Mouse (Mus musculus) forebrain, embryonic 10.5 days (tissue): ENCODE data around the gene Cap1. TPM values are rescaled to one million over a fixed set of nuclear protein-coding genes. Genes with fewer than 3 reads are reported as not detected.
"Not testable (repeated sequence)": the region's sequence is repeated elsewhere in the genome, so short reads cannot be mapped to it uniquely, and the experiment has no call there.

ENCODE experiments used
- DNase-seq: peaks from one replicate; pipeline ENCODE4 v3.0.0-alpha.2; 2017; ENCODE audit warnings: low spot score; ENCODE audit errors: extremely low spot score
- H3K27ac ChIP-seq: fragments of 300-500 bp; sonication (generic); 2 replicates; pipeline ENCODE4 v1.5.1; 2016; ENCODE audit warnings: mild to moderate bottlenecking
- H3K27me3 ChIP-seq: fragments of 300-500 bp; sonication (generic); 2 replicates; pipeline ENCODE4 v1.6.1; 2016; ENCODE audit warnings: mild to moderate bottlenecking; ENCODE audit not compliant: poor library complexity, severe bottlenecking
- H3K36me3 ChIP-seq: fragments of 300-500 bp; sonication (generic); replicated peaks from 2 replicates; pipeline ENCODE4 v1.6.1; 2016; ENCODE audit warnings: mild to moderate bottlenecking, moderate library complexity
- H3K4me1 ChIP-seq: fragments of 300-500 bp; sonication (generic); 2 replicates; pipeline ENCODE4 v1.6.1; 2016
- H3K4me3 ChIP-seq: fragments of 300-500 bp; sonication (generic); 2 replicates; pipeline ENCODE4 v1.5.1; 2016; ENCODE audit warnings: mild to moderate bottlenecking, moderate library complexity
- H3K9me3 ChIP-seq: fragments of 300-500 bp; sonication (generic); 2 replicates; pipeline ENCODE4 v1.6.1; 2016; ENCODE audit warnings: mild to moderate bottlenecking, moderate library complexity
- WGBS: fragments of 180-500 bp; shearing (Covaris S2); methylation state at CpG from one replicate; pipeline ENCODE4 v1.1.7; 2016; 5-methylcytosine and 5-hydroxymethylcytosine counted together
- polyA plus RNA-seq: library from polyadenylated mRNA; unstranded; fragments of >200 nt; fragmentation: Nextera tagmentation; extraction: Ambion mirVana; gene quantifications from 2 replicates; pipeline ENCODE4 v1.2.1, GENCODE M21; 2016

The Cap1 gene
- polyA plus RNA-seq, 1 experiment from 2014 or later: 60.7 TPM

GRCm38 (mm10) chr4:122820941-122821340 is 64.9 kb downstream of the Cap1 start:
- H3K27ac ChIP-seq, H3K27me3 ChIP-seq: not testable (repeated sequence)
- WGBS: 29% methylated on average over 10 of the region's 10 CpGs

GRCm38 (mm10) chr4:122816202-122816601 is 69.7 kb downstream of the Cap1 start:
- Histone ChIP-seq H3K27ac (no peak overlapping the region), H3K4me1 (no peaks in the 10 kb centered on the region), H3K27me3 (no peaks in the 10 kb centered on the region), H3K9me3 (no peaks in the 10 kb centered on the region), H3K4me3 (no peak overlapping the region), H3K36me3 (no peaks in the 10 kb centered on the region)
- 80% methylated on average over 1 of the region's 1 CpGs for WGBS
- no peak for DNase-seq

More at GRCm38 (mm10) chr4:122820941-122821340, 64.9 kb downstream of the Cap1 start:
- H3K4me3 ChIP-seq, H3K9me3 ChIP-seq, H3K36me3 ChIP-seq, H3K4me1 ChIP-seq, DNase-seq: not testable (repeated sequence)

- H3K4me1 ChIP-seq: no peaks in the 10 kb centered on the region
- no peak overlapping the region for H3K4me3 ChIP-seq
- no peaks in the 10 kb centered on the region for H3K27me3 ChIP-seq
- no peaks in the 10 kb centered on the region for H3K36me3 ChIP-seq
- no peak overlapping the region for H3K27ac ChIP-seq
- 78% methylated on average over 2 of the region's 2 CpGs for WGBS
- no peaks in the 10 kb centered on the region for H3K9me3 ChIP-seq
- no peak for DNase-seq
Observed at GRCm38 (mm10) chr4:122811824-122812223, 74.0 kb downstream of the Cap1 start.

- WGBS: 61% methylated on average over 1 of the region's 1 CpGs
- Histone ChIP-seq H3K27me3 (no peaks in the 10 kb centered on the region), H3K4me1 (no peaks in the 10 kb centered on the region), H3K36me3 (no peaks in the 10 kb centered on the region), H3K4me3 (no peak overlapping the region), H3K9me3 (no peaks in the 10 kb centered on the region), H3K27ac (no peak overlapping the region)
- DNase-seq: no peak
Observed at GRCm38 (mm10) chr4:122811180-122811579, 74.7 kb downstream of the Cap1 start.

Other genes with a start within 250 kb of the Cap1 start
- not detected in 2 replicates for gene 9530002B09Rik, start 196.8 kb downstream of the Cap1 start, polyA plus RNA-seq
- gene Ppt1, start 49.8 kb downstream of the Cap1 start, polyA plus RNA-seq: 67.1 and 69.8 TPM in 2 replicates
- gene Mfsd2a, start 75.1 kb upstream of the Cap1 start, polyA plus RNA-seq: 18.5 and 19.4 TPM in 2 replicates
- gene Mycl, start 109.6 kb upstream of the Cap1 start, polyA plus RNA-seq: 39.7 and 42.7 TPM in 2 replicates
- gene Trit1, start 130.5 kb upstream of the Cap1 start, polyA plus RNA-seq: 23.8 and 25.9 TPM in 2 replicates
- 0.12 and 0.15 TPM in 2 replicates for gene Bmp8b, start 219.1 kb upstream of the Cap1 start, polyA plus RNA-seq
- gene Oxct2b, start 230.2 kb upstream of the Cap1 start, polyA plus RNA-seq: 0.10 TPM in 1 of 2 replicates, not detected in the other